Mouse (Mus musculus): ENCODE results near the gene Cacna1a.
A peak's percentile ranks its signal among the peaks of the same experiment; 100 is the strongest.

Cacna1a gene

GRCm38 (mm10) chr8:84639162-84640009, 251.1 kb downstream of the Cacna1a start:
- DNase-seq: peak; percentile 98

GRCm38 (mm10) chr8:84640010-84640588, 251.9 kb downstream of the Cacna1a start:
- no peak for DNase-seq

- no peak for DNase-seq
Observed at GRCm38 (mm10) chr8:84640617-84641294, 252.5 kb downstream of the Cacna1a start.

DNA sequence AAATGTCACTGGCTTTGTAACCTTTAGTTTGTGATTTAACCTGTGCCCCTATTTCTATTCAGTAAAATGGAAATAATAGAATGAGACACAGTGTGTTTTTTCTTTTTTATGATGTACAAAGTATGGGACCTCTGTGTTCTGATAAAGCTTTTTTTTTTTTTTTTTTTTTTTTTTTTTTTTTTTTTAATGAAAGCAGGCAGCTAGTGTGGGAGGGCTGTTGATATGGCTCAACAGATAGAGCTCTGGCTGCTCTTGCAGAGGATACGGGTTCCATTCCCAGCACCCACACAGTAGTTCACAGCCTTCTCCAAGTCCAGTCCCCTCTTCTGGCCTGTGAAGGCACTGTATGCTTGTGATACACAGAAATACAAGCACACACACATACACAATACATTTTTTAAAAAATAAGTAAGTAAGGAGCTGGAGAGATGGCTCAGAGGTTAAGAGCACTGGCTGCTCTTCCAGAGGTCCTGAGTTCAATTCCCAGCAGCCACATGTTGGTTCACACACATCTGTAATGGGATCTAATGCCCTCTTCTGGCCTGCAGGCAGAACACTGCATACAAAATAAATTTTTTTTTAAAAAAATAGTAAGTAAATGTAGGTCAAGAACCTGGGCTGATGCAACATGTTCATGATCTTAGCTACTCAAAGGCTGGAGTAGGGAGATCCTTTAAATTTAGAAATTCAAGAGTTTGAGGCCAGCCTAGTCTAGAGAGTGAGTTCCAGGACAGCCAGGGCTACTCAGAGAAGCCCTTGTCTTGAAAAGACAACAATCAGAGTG, 253.5 kb downstream of the Cacna1a start:
- DNase-seq: no peak

DNA sequence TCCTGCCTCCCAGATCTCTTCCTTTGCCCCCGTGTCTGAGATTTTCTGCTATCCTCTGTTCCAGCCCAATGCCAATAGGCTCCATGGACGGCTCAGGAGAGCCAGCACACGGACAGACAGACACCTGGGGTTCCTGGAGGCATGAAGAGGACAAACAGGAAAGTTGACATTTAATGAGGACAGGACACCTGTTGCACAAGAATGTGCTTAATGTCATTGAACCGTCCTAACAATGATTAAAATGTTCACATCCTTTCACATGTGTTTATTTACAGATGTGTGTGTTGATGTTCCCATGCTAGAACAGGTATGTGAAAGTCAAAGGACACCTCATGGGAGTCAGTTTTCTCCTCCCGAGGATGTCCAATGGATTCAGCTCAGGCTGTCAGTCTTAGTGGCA, 254.8 kb downstream of the Cacna1a start:
- DNase-seq: no peak

GRCm38 (mm10) chr8:84646800-84647199, 258.6 kb downstream of the Cacna1a start:
- DNase-seq: no peak

- DNase-seq: peak; percentile 32
Observed at GRCm38 (mm10) chr8:84647461-84647901, 259.2 kb downstream of the Cacna1a start.

- no peak for DNase-seq
Observed at GRCm38 (mm10) chr8:84650213-84650612, 262.0 kb downstream of the Cacna1a start.

DNA sequence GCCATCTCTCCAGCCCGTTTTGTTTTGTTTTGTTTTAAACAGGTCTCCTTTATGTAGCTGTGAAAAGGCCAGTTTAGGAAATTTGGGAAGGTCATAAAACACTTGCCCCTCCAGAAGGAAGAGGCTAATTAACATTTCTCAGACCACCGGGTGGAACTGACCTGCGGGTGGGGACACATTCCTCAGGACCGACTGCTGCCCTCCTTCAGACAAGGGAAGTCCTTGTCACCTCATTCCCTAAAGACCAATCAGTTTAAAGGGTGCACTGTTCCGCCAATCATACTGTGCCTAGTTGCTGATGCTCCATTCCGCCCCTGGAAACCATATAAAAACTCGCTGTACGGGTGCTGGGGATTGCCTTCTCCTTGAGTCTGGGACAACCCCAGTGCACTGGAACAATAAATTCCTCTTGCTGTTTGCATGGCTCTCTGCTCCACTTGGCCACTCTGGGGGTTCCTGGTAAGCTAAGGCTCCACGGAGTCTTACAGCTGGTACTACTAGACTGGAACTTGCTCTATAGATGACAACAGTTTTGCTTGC, 264.9 kb downstream of the Cacna1a start:
- DNase-seq: no peak

GRCm38 (mm10) chr8:84654597-84654996, 266.4 kb downstream of the Cacna1a start:
- no peak for DNase-seq

- peak; percentile 66 for DNase-seq
Observed at GRCm38 (mm10) chr8:84655336-84656190, 267.3 kb downstream of the Cacna1a start.

DNA sequence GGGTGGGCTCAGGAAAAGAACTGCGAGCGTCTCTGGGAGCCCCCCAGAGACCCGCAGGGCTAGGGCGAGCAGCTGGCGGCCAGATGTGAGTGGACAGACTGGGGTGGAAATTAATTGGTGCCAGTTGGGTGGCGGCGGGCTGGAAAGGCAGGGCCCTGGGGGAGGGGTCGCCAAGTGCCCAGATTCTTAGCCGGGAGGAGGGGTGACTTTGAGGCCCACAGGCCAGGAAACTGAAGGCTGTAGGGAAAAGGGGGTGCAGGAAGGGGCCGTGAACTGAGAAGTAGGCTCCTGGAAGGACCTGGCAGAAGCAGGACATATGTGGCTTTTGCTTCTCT, 267.9 kb downstream of the Cacna1a start:
- peak; percentile 46 for DNase-seq

DNA sequence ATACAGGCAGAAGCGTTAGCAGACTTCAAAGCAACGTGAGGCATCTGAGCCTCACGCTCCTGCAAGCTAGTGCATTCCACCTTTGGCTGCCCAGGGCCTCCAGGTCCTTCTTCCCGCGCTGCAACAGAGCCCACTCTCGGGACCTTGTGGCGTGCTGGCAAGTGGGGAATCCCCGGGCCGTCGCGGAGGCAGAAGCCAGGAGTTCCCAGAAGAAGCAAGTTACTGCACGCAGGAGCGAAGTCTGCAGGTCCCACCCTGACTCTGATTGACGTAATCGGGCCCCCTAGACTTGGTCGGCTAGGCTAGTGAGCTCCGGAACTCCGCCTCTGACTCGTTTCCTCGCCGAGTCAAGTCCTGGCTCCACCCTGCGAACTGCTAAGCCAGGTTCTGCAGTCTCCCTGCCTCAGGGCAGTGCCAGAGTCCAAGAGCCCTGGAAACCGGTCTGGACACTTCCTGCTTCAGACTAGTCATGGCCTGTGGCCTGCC, 268.4 kb downstream of the Cacna1a start:
- peak; percentile 93 for DNase-seq

DNA sequence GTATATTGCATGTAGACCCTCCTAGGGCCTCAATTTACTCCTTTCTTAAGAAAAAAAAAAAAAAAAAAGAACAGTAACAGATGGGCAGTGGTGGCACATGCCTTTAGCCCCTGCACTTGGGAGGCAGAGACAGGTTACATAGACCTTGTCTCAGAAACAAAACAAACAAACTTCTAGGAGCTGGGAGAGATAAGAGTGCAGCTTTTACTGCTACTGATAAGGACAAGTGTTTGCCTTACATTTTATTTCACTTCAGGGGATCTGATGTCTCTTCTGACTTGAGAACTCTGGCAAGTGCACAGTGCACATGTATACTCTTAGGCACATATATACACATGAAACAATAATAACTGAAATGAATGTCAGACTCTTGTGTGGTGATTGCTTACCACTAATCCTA, 269.0 kb downstream of the Cacna1a start:
- no peak for DNase-seq

DNA sequence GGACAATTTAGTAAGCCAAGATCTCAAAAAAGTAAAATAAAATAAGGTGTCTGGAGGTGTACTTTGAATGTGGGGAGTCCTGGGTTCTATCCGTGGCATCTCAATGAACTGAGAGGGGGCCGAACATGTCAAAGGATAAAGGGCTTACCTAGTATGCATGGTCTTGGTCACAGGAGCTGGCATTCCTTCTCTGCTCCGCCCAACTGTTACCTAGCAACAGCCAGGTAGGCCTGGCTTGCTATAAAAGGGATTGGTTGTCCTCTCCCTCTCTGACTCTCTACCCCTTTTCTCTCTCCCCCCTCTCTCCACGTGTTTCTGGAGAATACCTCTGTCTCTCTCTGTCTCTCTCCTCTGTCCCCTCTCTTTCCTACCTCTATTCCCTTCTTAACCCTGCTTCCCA, 269.4 kb downstream of the Cacna1a start:
- peak; percentile 46 for DNase-seq

DNA sequence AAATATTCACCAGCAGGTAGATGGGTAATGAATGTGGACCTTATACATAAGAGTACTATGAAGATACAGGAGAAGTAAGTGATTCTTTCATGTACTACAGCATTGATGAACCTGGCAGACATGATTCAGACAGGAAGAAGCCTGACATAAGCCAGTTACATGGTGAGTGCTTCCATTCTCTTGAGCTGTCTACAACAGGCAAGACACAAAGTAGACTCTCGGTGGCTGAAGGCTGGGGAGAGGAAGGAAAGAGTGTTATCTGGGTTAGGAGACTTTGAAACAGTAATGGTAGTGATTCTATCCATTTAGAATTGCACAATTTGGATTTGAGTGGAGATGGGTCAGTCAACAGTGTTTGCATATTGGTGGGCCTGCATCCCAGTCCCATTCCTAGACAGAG, 270.7 kb downstream of the Cacna1a start:
- no peak for DNase-seq

DNA sequence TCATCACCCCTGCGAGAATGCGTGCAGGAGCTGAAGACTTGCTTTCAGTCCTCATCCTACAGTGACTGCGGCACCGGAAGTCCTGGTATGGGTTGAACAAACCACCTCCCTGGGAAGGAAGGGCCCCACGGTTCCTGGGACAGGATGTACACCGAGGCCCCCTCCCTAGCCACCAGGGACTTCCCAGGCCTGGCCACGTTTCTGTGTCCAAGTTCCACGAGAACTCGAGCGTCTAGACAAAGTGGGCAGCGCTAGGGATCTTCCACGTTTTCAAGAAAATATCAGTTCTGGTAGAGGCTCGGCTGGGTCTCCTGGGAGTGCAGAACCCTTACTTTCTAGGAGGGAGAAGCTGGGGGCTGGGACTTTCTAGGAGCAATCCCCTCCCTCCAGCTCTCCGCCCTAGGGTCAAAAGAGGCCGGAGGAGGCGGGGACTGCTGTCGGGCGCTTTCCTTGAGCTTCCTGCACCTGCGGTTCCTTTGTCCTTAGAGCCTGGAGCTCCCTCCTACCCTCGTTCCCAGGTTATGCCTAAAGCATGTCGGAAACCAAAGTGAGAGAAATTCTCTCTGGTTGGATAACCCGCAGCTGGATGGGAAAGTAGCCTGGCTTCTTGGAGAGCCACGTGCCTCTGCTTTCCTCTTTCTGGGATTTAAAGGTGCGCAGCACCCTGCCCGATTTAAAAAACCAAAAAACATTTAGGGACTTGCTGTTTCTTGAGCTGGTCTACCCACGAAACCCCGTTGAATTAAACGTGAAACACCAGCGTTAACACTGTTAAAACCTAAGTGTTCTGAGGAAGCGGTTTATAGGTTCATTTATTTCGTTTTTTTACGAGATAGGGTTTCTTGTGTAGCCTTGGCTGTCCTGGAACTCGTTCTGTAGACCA, 271.9 kb downstream of the Cacna1a start:
- DNase-seq: peak; percentile 82

- peak; percentile 85 for DNase-seq
Observed at GRCm38 (mm10) chr8:84660819-84661457, 272.7 kb downstream of the Cacna1a start.

GRCm38 (mm10) chr8:84661458-84661871, 273.2 kb downstream of the Cacna1a start:
- DNase-seq: peak; percentile 89
